In genomic region chr8:108194571-108194970, GRCm38 (mm10) we compare ENCODE assay signal across 15 mouse cellular contexts.
A peak's percentile ranks its signal among the peaks of the same experiment; 100 is the strongest.
DNase-seq lines count a peak whose midpoint lies in the region; ATAC-seq lines count a peak whose summit lies in the region.
"Had no signal": no experiment of that assay in that cellular context is flagged by ENCODE, and none has a peak within 500 bp of the region (broad histone marks: within the 10 kb centered on the region; RNA-seq: fewer than 3 reads in every experiment).

No protein-coding gene starts in this region.

- H3K36me3 ChIP-seq in midbrain, embryonic 10.5 days: no peaks in the 10 kb centered on the region
- H3K36me3 ChIP-seq in midbrain, embryonic 15.5 days (replicated peaks): no peaks in the 10 kb centered on the region
- no peaks in the 10 kb centered on the region for H3K36me3 ChIP-seq in embryonic facial prominence, embryonic 15.5 days
- H3K36me3 ChIP-seq: liver, embryonic 13.5 days had no signal

- 45% methylated on average over 8 of the region's 8 CpGs for WGBS in midbrain, embryonic 10.5 days
- WGBS in midbrain, embryonic 15.5 days: 38% methylated on average over 8 of the region's 8 CpGs
- WGBS in embryonic facial prominence, embryonic 15.5 days: 12% methylated on average over 8 of the region's 8 CpGs

- no peak overlapping the region for H3K9ac ChIP-seq in midbrain, embryonic 15.5 days
- H3K9ac ChIP-seq in embryonic facial prominence, embryonic 15.5 days: no peak overlapping the region
- H3K9ac ChIP-seq: liver, embryonic 13.5 days had no signal

- H3K9me3 ChIP-seq in midbrain, embryonic 10.5 days (replicated peaks): no peaks in the 10 kb centered on the region
- H3K9me3 ChIP-seq in midbrain, embryonic 15.5 days: no peaks in the 10 kb centered on the region
- H3K9me3 ChIP-seq in embryonic facial prominence, embryonic 15.5 days (replicated peaks): no peaks in the 10 kb centered on the region
- H3K9me3 ChIP-seq: liver, embryonic 13.5 days had no signal

- no peak overlapping the region for H3K4me3 ChIP-seq in midbrain, embryonic 10.5 days
- no peak overlapping the region for H3K4me3 ChIP-seq in midbrain, embryonic 15.5 days
- peak overlapping the region; percentile 8; the same call in 1 of the 2 replicates for H3K4me3 ChIP-seq in embryonic facial prominence, embryonic 15.5 days (replicated peaks)
- H3K4me3 ChIP-seq: erythroblast, embryonic 14.5 days; liver, embryonic 13.5 days; myocyte had no signal

- no peak overlapping the region for H3K4me2 ChIP-seq in midbrain, embryonic 15.5 days
- peak overlapping the region; percentile 31 for H3K4me2 ChIP-seq in embryonic facial prominence, embryonic 15.5 days (replicated peaks)
- H3K4me2 ChIP-seq: heart, embryonic 11.5 days; liver, embryonic 13.5 days had no signal

- no peak for ATAC-seq in midbrain, embryonic 15.5 days (replicated peaks)
- peak; percentile 54; the same call in 1 of the 2 replicates for ATAC-seq in embryonic facial prominence, embryonic 15.5 days (ENCODE audit: insufficient number of reproducible peaks, low FRiP score, low TSS enrichment, low read depth)
- ATAC-seq: CD4-positive, CD25-positive, alpha-beta regulatory T cell, adult 4 months; intestine, embryonic 16.5 days had no signal

- no peak overlapping the region for H3K27ac ChIP-seq in midbrain, embryonic 10.5 days (replicated peaks)
- no peak overlapping the region for H3K27ac ChIP-seq in midbrain, embryonic 15.5 days
- H3K27ac ChIP-seq in embryonic facial prominence, embryonic 15.5 days (replicated peaks): no peak overlapping the region
- H3K27ac ChIP-seq: liver, embryonic 13.5 days had no signal

- H3K27me3 ChIP-seq in midbrain, embryonic 10.5 days (ENCODE audit: low read depth, poor library complexity, severe bottlenecking): no peaks in the 10 kb centered on the region
- H3K27me3 ChIP-seq in midbrain, embryonic 15.5 days (replicated peaks): no peaks in the 10 kb centered on the region
- no peaks in the 10 kb centered on the region for H3K27me3 ChIP-seq in embryonic facial prominence, embryonic 15.5 days
- H3K27me3 ChIP-seq: liver, embryonic 13.5 days had no signal

- DNase-seq in midbrain, embryonic 10.5 days (ENCODE audit: low spot score): peak; percentile 23
- DNase-seq in ZHBTc4 (ENCODE audit: low read depth, low spot score): peak; percentile 90
- DNase-seq in adrenal gland, postnatal 14 days: no peak
- no peak for DNase-seq in cerebellum, postnatal 36 days
- DNase-seq in cerebellum, adult 8-10 months: no peak
- DNase-seq: cerebellum, adult 11-12 months; liver, embryonic 13.5 days; thymus, postnatal 25 days had no signal

- peaks cover 7% of the 10 kb centered on the region for H3K4me1 ChIP-seq in midbrain, embryonic 10.5 days
- no peaks in the 10 kb centered on the region for H3K4me1 ChIP-seq in midbrain, embryonic 15.5 days
- H3K4me1 ChIP-seq in embryonic facial prominence, embryonic 15.5 days: 0 out of 2 replicates have a peak, but pooled peaks cover 3% of the 10 kb centered on the region
- H3K4me1 ChIP-seq: liver, embryonic 13.5 days had no signal

Comparison
In these comparisons a context has a peak if more than half of its experiments do, and no peak if none do; other contexts are left out.
1. DNase-seq: peak in midbrain, embryonic 10.5 days (single experiment) and ZHBTc4 (single experiment); none in adrenal gland, postnatal 14 days (single experiment), cerebellum, postnatal 36 days (0 of 2) and cerebellum, adult 8-10 months (single experiment).